Mouse (Mus musculus): ENCODE results near the gene Crb3.

DNA sequence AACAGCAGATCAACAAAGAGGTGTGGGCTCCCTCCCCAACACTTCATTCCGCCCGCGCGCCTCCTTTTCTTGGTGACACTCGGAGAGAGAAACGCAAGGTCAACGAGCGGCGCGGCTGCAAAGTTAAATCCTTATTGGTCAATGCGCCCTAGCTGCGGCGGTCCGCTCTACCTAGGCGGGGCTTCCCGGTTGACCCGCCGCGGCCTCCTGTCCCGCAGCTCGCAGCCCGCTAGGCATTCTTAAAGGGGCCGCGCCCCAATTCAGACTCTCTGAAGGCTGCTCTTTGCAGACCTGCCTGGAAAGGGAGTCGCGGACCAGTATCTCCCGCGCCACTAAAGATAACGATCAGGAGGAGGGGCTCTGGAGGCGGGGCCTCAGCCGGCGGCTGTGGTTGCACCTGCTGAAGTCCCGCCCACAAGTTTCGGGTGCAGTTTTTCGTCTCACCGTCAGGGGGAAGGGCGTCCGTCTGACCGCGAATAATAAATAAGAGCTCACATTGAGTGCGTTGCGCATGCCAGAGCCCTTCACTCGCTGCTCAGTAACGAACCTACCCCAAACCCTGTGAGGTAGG, 1.4 kb downstream of the Crb3 start:
- peak; percentile 36; the same call in 1 of the 2 replicates for TF ChIP-seq POLR2A (IDR thresholded peaks at IDR 0.05; ENCODE audit: low read depth, low read length)
- peak; percentile 79 for TF ChIP-seq CTCF (IDR thresholded peaks at IDR 0.05; ENCODE audit: extremely low read depth, insufficient read length, insufficient replicate concordance, low read depth, low read length)

Measured in small intestine, adult 2 months (tissue).